Mouse (Mus musculus) heart, adult 2 months (tissue): Measurements from ENCODE around the gene Cavin1. TPM values are rescaled to one million over a fixed set of nuclear protein-coding genes. Genes with fewer than 3 reads are reported as not detected.

ENCODE experiments used
- DNase-seq, 2 experiments: peaks; one replicate each; pipeline ENCODE4 v3.0.0; 2021
- H3K27ac ChIP-seq: fragments of 200-600 bp; 2 replicates; pipeline ENCODE4 v1.8.1; 2022
- H3K27me3 ChIP-seq: fragments of 200-500 bp; 2 replicates; pipeline ENCODE4 v1.6.1; 2012; ENCODE audit warnings: mild to moderate bottlenecking, low read length, inconsistent platforms, mixed read lengths; ENCODE audit not compliant: control insufficient read depth, insufficient read depth
- H3K36me3 ChIP-seq: fragments of 200-500 bp; 2 replicates; pipeline ENCODE4 v1.6.1; 2012; ENCODE audit warnings: low read length, inconsistent platforms; ENCODE audit not compliant: control insufficient read depth, insufficient read depth
- H3K4me1 ChIP-seq: fragments of 200-500 bp; 2 replicates; pipeline ENCODE4 v1.6.1; 2011; ENCODE audit warnings: low read length; ENCODE audit not compliant: control insufficient read depth, insufficient read depth
- H3K4me3 ChIP-seq: fragments of 200-600 bp; 2 replicates; pipeline ENCODE4 v1.8.1; 2022
- H3K79me2 ChIP-seq: fragments of 200-500 bp; replicated peaks from 2 replicates; pipeline ENCODE4 v1.6.1; 2012; ENCODE audit warnings: mild to moderate bottlenecking, inconsistent platforms, low read length, moderate library complexity, mixed read lengths; ENCODE audit not compliant: control insufficient read depth, insufficient read depth
- H3K9ac ChIP-seq: fragments of 200-500 bp; 2 replicates; pipeline ENCODE4 v1.6.1; 2012; ENCODE audit warnings: low read depth, mild to moderate bottlenecking, control low read depth, inconsistent platforms, low read length, mixed read lengths
- CTCF ChIP-seq: fragments of 200-600 bp; IDR thresholded peaks from 2 replicates; pipeline ENCODE4 v1.8.1; 2022; ENCODE audit warnings: antibody characterized with exemption, mild to moderate bottlenecking, moderate library complexity
- EP300 ChIP-seq: fragments of 200-500 bp; IDR thresholded peaks from 2 replicates; pipeline ENCODE4 v1.6.1; 2011; ENCODE audit warnings: low read depth, low read length, control low read depth; ENCODE audit not compliant: insufficient read depth
- POLR2A ChIP-seq: fragments of 200-500 bp; IDR thresholded peaks from 2 replicates; pipeline ENCODE4 v1.6.1; 2011; ENCODE audit warnings: mild to moderate bottlenecking, low read depth, low read length, control low read depth; ENCODE audit not compliant: insufficient read depth
- WGBS: fragments of 180-500 bp; shearing (Covaris S2); methylation state at CpG from one replicate; pipeline ENCODE4 v1.1.7; 2018; 5-methylcytosine and 5-hydroxymethylcytosine counted together
- intact Hi-C: fragments of 180-260 bp; cut with DNase I; formaldehyde crosslinking; loops from one replicate; pipeline ENCODE4 v1.15.1; 2025
- polyA plus RNA-seq: library from polyadenylated mRNA; depleted of rRNA; stranded (reverse); fragments of >200 nt; gene quantifications from 2 replicates; pipeline ENCODE4 v1.2.3, GENCODE M21; 2012
- total RNA-seq, 2 experiments: library from RNA; stranded (reverse); gene quantifications; 2 replicates each; pipeline ENCODE4 v1.2.3; 2021

The Cavin1 gene
- total and polyA plus RNA-seq, 3 experiments: 114 to 225 (median 219) TPM

DNA sequence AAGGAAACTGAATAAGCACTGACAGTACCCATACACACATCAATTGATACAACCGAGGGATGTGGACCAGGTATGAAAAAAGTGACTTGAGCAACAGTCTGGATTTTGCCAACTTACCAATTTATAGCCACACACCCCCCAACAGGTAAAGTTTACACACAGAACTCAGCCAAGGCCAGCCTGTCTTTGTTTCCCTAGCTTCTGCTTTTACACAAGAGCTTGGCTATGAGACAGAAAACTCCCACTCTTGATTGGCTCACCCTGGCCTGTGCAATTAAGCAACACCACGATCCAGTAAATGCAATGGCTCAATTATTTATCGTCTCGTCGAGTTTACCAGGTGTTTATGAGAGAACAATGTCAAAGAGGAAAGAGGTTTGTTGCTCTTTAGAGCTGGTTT, 32.6 kb downstream of the Cavin1 start:
- peak overlapping the region; percentile 50 for H3K9ac ChIP-seq
- peaks cover 27% of the 10 kb centered on the region for H3K36me3 ChIP-seq
- H3K27me3 ChIP-seq: no peaks in the 10 kb centered on the region
- H3K27ac ChIP-seq: peak overlapping the region; percentile 100
- peak overlapping the region; percentile 81 for H3K4me3 ChIP-seq
- TF ChIP-seq EP300: no peak
- no peak for TF ChIP-seq POLR2A
- no peak for TF ChIP-seq CTCF
- WGBS: 2% methylated on average over 5 of the region's 5 CpGs
- DNase-seq: peak; percentile 41 to 59
- intact Hi-C loops: no loop called here
- H3K79me2 ChIP-seq: peaks cover 8% of the 10 kb centered on the region
- H3K4me1 ChIP-seq: peaks cover 21% of the 10 kb centered on the region

DNA sequence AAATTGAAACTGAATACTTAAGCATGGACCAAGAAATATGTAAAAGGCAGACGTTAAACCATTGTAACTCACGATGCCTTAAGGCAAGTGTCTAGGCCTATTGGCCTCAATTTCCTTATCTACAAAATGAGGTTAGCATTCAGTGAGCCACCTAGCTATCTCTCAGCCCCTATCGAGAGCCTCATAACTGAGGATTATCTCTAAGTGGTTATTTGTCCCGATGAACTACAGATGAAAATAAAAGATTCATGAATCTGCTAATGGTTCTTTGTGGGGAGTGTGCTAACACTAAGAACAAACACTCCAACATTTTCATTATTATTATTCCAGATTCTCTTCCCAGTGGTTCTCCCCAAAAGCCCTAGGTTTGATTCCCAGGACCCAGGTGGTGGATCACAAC, 33.4 kb downstream of the Cavin1 start:
- Histone ChIP-seq H3K9ac (no peak overlapping the region), H3K27ac (peak overlapping the region; percentile 100; the same call in 1 of the 2 replicates), H3K36me3 (peaks cover 31% of the 10 kb centered on the region), H3K4me3 (peak overlapping the region; percentile 81), H3K79me2 (peaks cover 8% of the 10 kb centered on the region), H3K4me1 (peaks cover 21% of the 10 kb centered on the region), H3K27me3 (no peaks in the 10 kb centered on the region)
- intact Hi-C loops: no loop called here
- 32% methylated on average over 4 of the region's 4 CpGs for WGBS
- no peak for DNase-seq
- TF ChIP-seq POLR2A (no peak), CTCF (no peak), EP300 (no peak)

DNA sequence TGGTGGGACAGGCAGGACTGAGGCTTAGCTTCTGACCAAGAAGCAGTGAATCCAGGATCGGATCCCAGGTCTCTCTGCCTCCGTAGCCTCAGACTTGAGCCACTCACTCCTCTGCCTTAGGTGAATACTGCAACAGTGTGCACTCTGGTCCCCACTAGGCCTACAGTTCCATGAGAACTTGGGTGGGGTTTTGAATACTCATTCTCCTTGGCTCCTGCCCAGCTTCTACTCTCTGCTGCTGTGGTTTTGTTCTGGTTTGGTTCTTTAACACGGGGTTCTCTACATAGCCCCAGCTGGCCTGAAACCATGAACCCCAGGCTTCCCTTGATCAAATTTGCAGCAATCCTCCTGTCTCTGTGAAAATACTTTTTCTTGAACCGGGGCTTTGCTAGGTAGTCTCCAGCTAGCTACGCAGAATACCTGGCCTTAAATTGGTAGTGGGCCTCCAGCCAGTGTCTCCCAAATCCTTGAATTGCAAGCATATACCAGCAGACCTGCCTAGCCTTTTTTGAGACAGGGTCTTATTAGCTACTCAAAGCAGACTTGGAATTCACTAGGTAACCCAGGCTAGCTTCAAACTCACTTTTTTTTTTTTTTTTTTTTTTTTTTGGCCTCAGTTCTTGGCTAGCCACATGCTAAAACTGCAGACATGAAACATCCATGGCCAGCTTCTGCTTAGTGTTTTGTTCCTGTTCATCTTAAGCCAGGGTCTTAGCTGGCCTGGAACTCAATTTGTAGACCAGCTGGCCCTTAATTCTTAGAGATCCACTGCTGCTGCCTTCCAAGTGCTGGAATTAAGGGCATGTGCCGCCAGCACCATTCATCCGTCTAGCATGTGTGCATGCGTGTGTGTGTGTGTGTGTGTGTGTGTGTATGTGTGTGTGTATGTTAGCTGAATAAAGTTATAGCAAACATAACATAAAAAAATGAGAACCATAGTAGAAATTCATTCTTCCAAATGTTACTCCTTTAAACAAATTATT, 35.0 kb downstream of the Cavin1 start:
- peaks cover 39% of the 10 kb centered on the region for H3K36me3 ChIP-seq
- TF ChIP-seq CTCF: no peak
- no peak for TF ChIP-seq POLR2A
- TF ChIP-seq EP300: no peak
- peak overlapping the region; percentile 30 for H3K27ac ChIP-seq
- no peaks in the 10 kb centered on the region for H3K27me3 ChIP-seq
- no peak overlapping the region for H3K4me3 ChIP-seq
- WGBS: 64% methylated on average over 8 of the region's 8 CpGs
- H3K9ac ChIP-seq: peak overlapping the region; percentile 22; the same call in 1 of the 2 replicates
- peaks cover 28% of the 10 kb centered on the region for H3K4me1 ChIP-seq
- intact Hi-C loops: no loop called here
- peak in 1 of 2 experiments; percentile 44 for DNase-seq
- H3K79me2 ChIP-seq: peaks cover 8% of the 10 kb centered on the region

DNA sequence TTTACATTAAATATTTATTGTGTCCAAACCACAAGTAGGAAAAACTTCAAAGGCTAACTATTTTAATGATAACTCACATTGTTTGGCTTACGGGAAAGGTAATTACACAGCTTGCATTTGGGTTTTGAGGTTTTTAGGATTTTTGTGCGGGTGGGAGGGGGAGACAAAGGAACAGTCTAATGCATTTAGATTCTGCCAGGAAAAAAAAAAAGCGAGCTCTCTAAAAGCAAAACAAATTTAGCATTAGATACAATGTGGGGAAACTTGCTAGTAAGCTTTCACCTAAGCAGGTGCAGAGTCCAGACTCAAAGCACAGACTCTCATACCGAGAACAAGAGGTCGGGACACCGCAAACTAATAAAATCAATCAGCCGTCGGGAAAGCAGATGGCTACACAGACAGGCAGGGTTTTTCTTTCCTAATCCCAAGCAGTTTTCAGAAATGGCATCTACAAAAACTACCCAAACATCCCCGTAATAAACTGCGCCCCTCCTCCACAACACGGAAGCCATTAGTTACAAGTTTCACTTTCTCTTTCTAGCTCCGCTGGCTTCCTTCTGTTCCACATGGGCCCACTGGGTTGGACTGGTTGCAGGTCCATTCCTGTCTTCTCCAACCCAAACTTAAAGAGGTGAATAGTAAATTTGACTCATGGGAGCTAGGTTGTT, 39.3 kb downstream of the Cavin1 start:
- Histone ChIP-seq H3K79me2 (peaks cover 4% of the 10 kb centered on the region), H3K4me3 (peak overlapping the region; percentile 44), H3K9ac (peak overlapping the region; percentile 38; the same call in 1 of the 2 replicates), H3K27me3 (no peaks in the 10 kb centered on the region), H3K4me1 (peaks cover 21% of the 10 kb centered on the region), H3K27ac (peak overlapping the region; percentile 63), H3K36me3 (peaks cover 29% of the 10 kb centered on the region)
- TF ChIP-seq POLR2A (no peak), CTCF (0 out of 2 replicates have a peak, but pooled peaks have one; percentile 2)
- 48% methylated on average over 12 of the region's 12 CpGs for WGBS
- intact Hi-C loops: no loop called here
- peak; percentile 53 to 59 for DNase-seq

DNA sequence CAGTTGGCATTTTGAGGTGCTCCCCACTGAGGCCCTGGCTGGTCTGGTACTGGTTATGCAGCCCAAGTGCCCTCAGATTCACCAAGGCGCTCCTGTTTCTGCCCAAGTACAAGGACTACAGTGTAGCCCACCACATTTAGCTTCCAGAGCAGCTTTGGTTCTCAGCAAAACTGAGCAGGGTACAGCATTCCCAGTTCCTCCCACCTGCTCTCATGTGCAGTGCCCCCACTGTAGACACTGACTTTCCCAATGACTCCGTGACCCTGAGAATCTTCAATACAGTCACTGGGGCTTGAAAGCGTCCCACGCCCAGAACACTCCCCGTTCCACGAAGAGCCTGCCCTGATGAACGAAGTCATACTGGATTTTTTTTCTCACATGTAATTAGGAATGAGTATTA, 40.1 kb downstream of the Cavin1 start:
- Histone ChIP-seq H3K4me1 (peaks cover 16% of the 10 kb centered on the region), H3K79me2 (peaks cover 4% of the 10 kb centered on the region), H3K36me3 (peaks cover 26% of the 10 kb centered on the region), H3K9ac (no peak overlapping the region), H3K27ac (no peak overlapping the region), H3K4me3 (no peak overlapping the region), H3K27me3 (no peaks in the 10 kb centered on the region)
- intact Hi-C loops: no loop called here
- DNase-seq: no peak
- 58% methylated on average over 7 of the region's 7 CpGs for WGBS
- TF ChIP-seq EP300 (no peak), CTCF (no peak), POLR2A (no peak)

DNA sequence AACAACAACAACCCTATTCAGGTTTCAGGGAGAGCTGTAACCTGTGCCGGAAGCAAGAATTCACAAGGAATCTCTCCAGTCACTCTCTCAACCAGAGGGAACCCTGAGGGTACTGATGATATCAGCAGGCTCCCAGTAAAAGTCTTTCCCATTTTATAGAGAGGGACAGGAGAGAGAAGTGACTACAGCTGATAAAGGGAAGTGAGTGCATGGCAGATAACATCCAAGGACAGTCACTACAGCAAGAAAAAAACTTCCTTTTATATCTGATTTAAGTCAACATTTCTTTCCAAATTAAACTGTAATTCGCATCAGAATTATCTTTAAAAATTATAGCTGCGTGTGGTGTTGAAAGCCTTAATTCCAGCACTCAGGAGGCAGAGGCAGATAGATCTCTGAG, 43.3 kb downstream of the Cavin1 start:
- H3K79me2 ChIP-seq: peaks cover 5% of the 10 kb centered on the region
- TF ChIP-seq CTCF (no peak), EP300 (no peak), POLR2A (no peak)
- WGBS: 67% methylated on average over 3 of the region's 3 CpGs
- H3K4me1 ChIP-seq: peaks cover 10% of the 10 kb centered on the region
- intact Hi-C loops: no loop called here
- no peaks in the 10 kb centered on the region for H3K27me3 ChIP-seq
- DNase-seq: no peak
- H3K36me3 ChIP-seq: peaks cover 10% of the 10 kb centered on the region
- H3K27ac ChIP-seq: no peak overlapping the region
- H3K9ac ChIP-seq: no peak overlapping the region
- no peak overlapping the region for H3K4me3 ChIP-seq
